Mouse (Mus musculus) liver, adult 2 months (tissue): ENCODE measurements at regions not wholly inside any gene's neighbourhood (a gene's known extent, or its start where the extent isn't known, plus 50 kb on each side); places are given as distances from the start of the nearest gene placed in this dataset.
"Not testable (repeated sequence)": the region's sequence is repeated elsewhere in the genome, so short reads cannot be mapped to it uniquely, and the experiment has no call there.

ENCODE experiments used
- DNase-seq: peaks from one replicate; pipeline ENCODE4 v3.0.0-alpha.2; 2011; ENCODE audit warnings: low read depth, low spot score; ENCODE audit errors: extremely low read depth
- H3K27ac ChIP-seq: fragments of 200-500 bp; replicated peaks from 2 replicates; pipeline ENCODE4 v1.5.1; 2012; ENCODE audit warnings: low read depth, mild to moderate bottlenecking, control low read depth, inconsistent platforms, low read length; ENCODE audit not compliant: insufficient read depth
- H3K27me3 ChIP-seq: fragments of 200-500 bp; 2 replicates; pipeline ENCODE4 v1.6.1; 2012; ENCODE audit warnings: mild to moderate bottlenecking, moderate library complexity, low read length, inconsistent platforms; ENCODE audit not compliant: control insufficient read depth, insufficient read depth
- H3K36me3 ChIP-seq: fragments of 200-500 bp; 2 replicates; pipeline ENCODE4 v1.6.1; 2012; ENCODE audit warnings: low read length, inconsistent platforms; ENCODE audit not compliant: control insufficient read depth, insufficient read depth
- H3K4me1 ChIP-seq: fragments of 200-500 bp; 2 replicates; pipeline ENCODE4 v1.6.1; 2011; ENCODE audit warnings: low read length; ENCODE audit not compliant: control insufficient read depth, insufficient read depth
- H3K4me3 ChIP-seq: fragments of 200-500 bp; 2 replicates; pipeline ENCODE4 v1.5.1; 2011; ENCODE audit warnings: low read depth, mild to moderate bottlenecking, control low read depth, low read length, moderate library complexity; ENCODE audit not compliant: insufficient read depth
- H3K79me2 ChIP-seq: fragments of 200-500 bp; 2 replicates; pipeline ENCODE4 v1.6.1; 2012; ENCODE audit warnings: inconsistent platforms, mild to moderate bottlenecking, low read length, moderate library complexity; ENCODE audit not compliant: control insufficient read depth, insufficient read depth
- H3K9ac ChIP-seq: fragments of 200-500 bp; 2 replicates; pipeline ENCODE4 v1.6.1; 2012; ENCODE audit warnings: low read depth, mild to moderate bottlenecking, control low read depth, inconsistent platforms, low read length
- CTCF ChIP-seq: fragments of 200-500 bp; IDR thresholded peaks from 2 replicates; pipeline ENCODE4 v1.5.1; 2011; ENCODE audit warnings: low read depth, low read length, control low read depth
- POLR2A ChIP-seq: fragments of 200-500 bp; IDR thresholded peaks from 2 replicates; pipeline ENCODE4 v1.6.1; 2011; ENCODE audit warnings: low read length, control low read depth; ENCODE audit not compliant: insufficient read depth; ENCODE audit errors: extremely low read depth
- WGBS: fragments of 180-500 bp; shearing (Covaris S2); methylation state at CpG from one replicate; pipeline ENCODE4 v1.1.7; 2018; 5-methylcytosine and 5-hydroxymethylcytosine counted together

GRCm38 (mm10) chr10:103507051-103507450 lies 139.5 kb downstream of the Slc6a15 start:
- not testable (repeated sequence) for H3K27ac ChIP-seq, DNase-seq, H3K4me3 ChIP-seq, H3K4me1 ChIP-seq, H3K36me3 ChIP-seq, H3K27me3 ChIP-seq, H3K79me2 ChIP-seq, H3K9ac ChIP-seq
- 80% methylated on average over 7 of the region's 7 CpGs for WGBS

GRCm38 (mm10) chr10:103544502-103544901 lies 176.9 kb downstream of the Slc6a15 start:
- H3K4me3 ChIP-seq: no peak overlapping the region
- no peaks in the 10 kb centered on the region for H3K36me3 ChIP-seq
- no peaks in the 10 kb centered on the region for H3K27me3 ChIP-seq
- no peaks in the 10 kb centered on the region for H3K4me1 ChIP-seq
- no peak for DNase-seq
- H3K9ac ChIP-seq: no peak overlapping the region
- no peaks in the 10 kb centered on the region for H3K79me2 ChIP-seq
- no peak overlapping the region for H3K27ac ChIP-seq
- no peak for TF ChIP-seq CTCF
- TF ChIP-seq POLR2A: no peak
- WGBS: 88% methylated on average over 2 of the region's 2 CpGs

- DNase-seq: no peak
- H3K27ac ChIP-seq: no peak overlapping the region
- no peak overlapping the region for H3K4me3 ChIP-seq
- WGBS: 75% methylated on average over 2 of the region's 2 CpGs
- H3K27me3 ChIP-seq: no peaks in the 10 kb centered on the region
- TF ChIP-seq CTCF (no peak), POLR2A (no peak)
- H3K36me3 ChIP-seq: no peaks in the 10 kb centered on the region
- H3K9ac ChIP-seq: no peak overlapping the region
- no peaks in the 10 kb centered on the region for H3K4me1 ChIP-seq
- H3K79me2 ChIP-seq: no peaks in the 10 kb centered on the region
Measured at GRCm38 (mm10) chr10:103549510-103549909, 181.9 kb downstream of the Slc6a15 start.

GRCm38 (mm10) chr10:103585097-103585496 lies 217.5 kb downstream of the Slc6a15 start:
- Histone ChIP-seq H3K9ac (no peak overlapping the region), H3K27ac (no peak overlapping the region), H3K4me1 (no peaks in the 10 kb centered on the region), H3K79me2 (no peaks in the 10 kb centered on the region), H3K36me3 (no peaks in the 10 kb centered on the region), H3K27me3 (no peaks in the 10 kb centered on the region), H3K4me3 (no peak overlapping the region)
- 48% methylated on average over 3 of the region's 3 CpGs for WGBS
- TF ChIP-seq CTCF (no peak), POLR2A (no peak)
- no peak for DNase-seq

GRCm38 (mm10) chr10:103585504-103585903 lies 217.9 kb downstream of the Slc6a15 start:
- 86% methylated on average over 2 of the region's 2 CpGs for WGBS
- no peaks in the 10 kb centered on the region for H3K4me1 ChIP-seq
- no peaks in the 10 kb centered on the region for H3K79me2 ChIP-seq
- no peak overlapping the region for H3K27ac ChIP-seq
- H3K4me3 ChIP-seq: no peak overlapping the region
- H3K27me3 ChIP-seq: no peaks in the 10 kb centered on the region
- no peaks in the 10 kb centered on the region for H3K36me3 ChIP-seq
- H3K9ac ChIP-seq: no peak overlapping the region
- TF ChIP-seq CTCF: no peak
- no peak for TF ChIP-seq POLR2A
- DNase-seq: no peak

- Histone ChIP-seq H3K4me1 (no peaks in the 10 kb centered on the region), H3K79me2 (no peaks in the 10 kb centered on the region), H3K4me3 (no peak overlapping the region), H3K36me3 (no peaks in the 10 kb centered on the region), H3K9ac (no peak overlapping the region), H3K27me3 (no peaks in the 10 kb centered on the region), H3K27ac (no peak overlapping the region)
- WGBS: 90% methylated on average over 2 of the region's 2 CpGs
- DNase-seq: no peak
- no peak for TF ChIP-seq POLR2A
- no peak for TF ChIP-seq CTCF
Measured at GRCm38 (mm10) chr10:103591985-103592384, 224.4 kb downstream of the Slc6a15 start.
